8 mouse cellular contexts compared by ENCODE assay signal in genomic region chr12:16896073-16896789, GRCm38 (mm10). TPM values are rescaled to one million over a fixed set of nuclear protein-coding genes. Genes with fewer than 3 reads are reported as not detected.
DNase-seq lines count a peak whose midpoint lies in the region; ATAC-seq and TF ChIP-seq lines count a peak whose summit lies in the region.

No protein-coding gene starts in this region.

- 18% methylated on average over 8 of the region's 8 CpGs for WGBS in embryonic facial prominence, embryonic 12.5 days
- 27% methylated on average over 8 of the region's 8 CpGs for WGBS in hindbrain, embryonic 14.5 days
- WGBS in midbrain, embryonic 13.5 days = 20% methylated on average over 8 of the region's 8 CpGs

- peaks cover 59% of the 10 kb centered on the region for H3K79me3 ChIP-seq in C2C12 (ENCODE audit: low read depth)

- no peaks in the 10 kb centered on the region for H3K27me3 ChIP-seq in C2C12 (ENCODE audit: control insufficient read depth, insufficient read depth, insufficient read length)
- no peaks in the 10 kb centered on the region for H3K27me3 ChIP-seq in embryonic facial prominence, embryonic 12.5 days
- no peaks in the 10 kb centered on the region for H3K27me3 ChIP-seq in hindbrain, embryonic 14.5 days (ENCODE audit: control insufficient read depth, insufficient read depth, low read length)
- no peaks in the 10 kb centered on the region for H3K27me3 ChIP-seq in midbrain, embryonic 13.5 days

- H3K9me3 ChIP-seq in embryonic facial prominence, embryonic 12.5 days = no peaks in the 10 kb centered on the region
- no peaks in the 10 kb centered on the region for H3K9me3 ChIP-seq in hindbrain, embryonic 14.5 days (ENCODE audit: control insufficient read depth, low read length)
- no peaks in the 10 kb centered on the region for H3K9me3 ChIP-seq in midbrain, embryonic 13.5 days

- peak overlapping the region; percentile 90 for H3K9ac ChIP-seq in embryonic facial prominence, embryonic 12.5 days
- H3K9ac ChIP-seq in hindbrain, embryonic 14.5 days = peak overlapping the region; percentile 79
- peak overlapping the region; percentile 94 for H3K9ac ChIP-seq in midbrain, embryonic 13.5 days (replicated peaks)

- peak overlapping the region; percentile 85 for H3K4me3 ChIP-seq in C2C12 (ENCODE audit: insufficient read depth, poor library complexity, severe bottlenecking)
- H3K4me3 ChIP-seq in embryonic facial prominence, embryonic 12.5 days = peak overlapping the region; percentile 90
- peak overlapping the region; percentile 80 for H3K4me3 ChIP-seq in hindbrain, embryonic 14.5 days (replicated peaks; ENCODE audit: low read length)
- peak overlapping the region; percentile 92 for H3K4me3 ChIP-seq in midbrain, embryonic 13.5 days (replicated peaks)

- TF ChIP-seq CTCF in C2C12 (IDR thresholded peaks at IDR 0.05; ENCODE audit: control insufficient read depth, insufficient read depth, insufficient read length) = no peak

- peak; percentile 30 for DNase-seq in cerebellum, adult 8-10 months
- DNase-seq in hindbrain, embryonic 14.5 days (ENCODE audit: low spot score) = no peak
- no peak for DNase-seq in thymus, postnatal 14 days

- no peak for ATAC-seq in cerebellum, adult (ENCODE audit: insufficient number of reproducible peaks, low FRiP score, low TSS enrichment)
- no peak for ATAC-seq in embryonic facial prominence, embryonic 12.5 days (ENCODE audit: insufficient number of reproducible peaks, insufficient read depth, low FRiP score, low TSS enrichment)
- ATAC-seq in hindbrain, embryonic 14.5 days (ENCODE audit: low FRiP score) = no peak
- no peak for ATAC-seq in midbrain, embryonic 13.5 days
- no peak for ATAC-seq in megakaryocyte progenitor cell, adult 5-6 weeks (replicated peaks; ENCODE audit: poor library complexity)

- H3ac ChIP-seq in C2C12 (ENCODE audit: control insufficient read depth, insufficient read length, low read depth) = peak overlapping the region; percentile 91

- H3K4me2 ChIP-seq in embryonic facial prominence, embryonic 12.5 days (replicated peaks) = peak overlapping the region; percentile 89
- H3K4me2 ChIP-seq in hindbrain, embryonic 14.5 days (replicated peaks) = peak overlapping the region; percentile 80
- H3K4me2 ChIP-seq in midbrain, embryonic 13.5 days (replicated peaks) = peak overlapping the region; percentile 86

- H3K4me1 ChIP-seq in embryonic facial prominence, embryonic 12.5 days = peaks cover 11% of the 10 kb centered on the region
- peaks cover 38% of the 10 kb centered on the region for H3K4me1 ChIP-seq in hindbrain, embryonic 14.5 days (replicated peaks; ENCODE audit: control insufficient read depth, insufficient read depth, low read length)
- peaks cover 37% of the 10 kb centered on the region for H3K4me1 ChIP-seq in midbrain, embryonic 13.5 days (replicated peaks)

- H3K79me2 ChIP-seq in C2C12 (ENCODE audit: control insufficient read depth, insufficient read depth) = peaks cover 64% of the 10 kb centered on the region

- H3K36me3 ChIP-seq in C2C12 (ENCODE audit: control insufficient read depth, insufficient read depth) = no peaks in the 10 kb centered on the region
- H3K36me3 ChIP-seq in embryonic facial prominence, embryonic 12.5 days = no peaks in the 10 kb centered on the region
- H3K36me3 ChIP-seq in hindbrain, embryonic 14.5 days (replicated peaks; ENCODE audit: control insufficient read depth, insufficient read depth) = no peaks in the 10 kb centered on the region
- H3K36me3 ChIP-seq in midbrain, embryonic 13.5 days = no peaks in the 10 kb centered on the region

- no peak overlapping the region for H3K27ac ChIP-seq in embryonic facial prominence, embryonic 12.5 days
- no peak overlapping the region for H3K27ac ChIP-seq in hindbrain, embryonic 14.5 days
- no peak overlapping the region for H3K27ac ChIP-seq in midbrain, embryonic 13.5 days

TF ChIP-seq in C2C12, 6 proteins besides CTCF, POLR2A, EP300 and RAD21:
- no peak for TF ChIP-seq MAX (IDR thresholded peaks at IDR 0.05)

RNA-seq across cellular contexts. Expression of gene Rock2, which starts 1.5 kb away (rescaled TPM):
- polyA plus RNA-seq in C2C12 (2012; fragmentation: generic; extraction: Trizol) = 15.9 TPM
- 18.9 and 19.5 TPM in 2 replicates for polyA plus RNA-seq in embryonic facial prominence, embryonic 12.5 days (2016; fragmentation: Nextera tagmentation; extraction: Ambion mirVana)
- polyA plus RNA-seq in hindbrain, embryonic 14.5 days (2014; fragmentation: Nextera tagmentation; extraction: Ambion mirVana) = 15.7 and 17.6 TPM in 2 replicates
- 14.4 and 15.7 TPM in 2 replicates for polyA plus RNA-seq in midbrain, embryonic 13.5 days (2015; fragmentation: Nextera tagmentation; extraction: Ambion mirVana)
- total RNA-seq in megakaryocyte progenitor cell, adult 5-6 weeks (2015) = 56.7 and 64.2 TPM in 2 replicates
- 45.8 and 69.0 TPM in 2 replicates for total RNA-seq in megakaryocyte progenitor cell, adult 5-6 weeks (2017)
